Mouse (Mus musculus) olfactory bulb, adult 2 months (tissue): ENCODE measurements at regions not wholly inside any gene's neighbourhood (a gene's known extent, or its start where the extent isn't known, plus 50 kb on each side); places are given as distances from the start of the nearest gene placed in this dataset.

Source experiments
- CTCF ChIP-seq: fragments of 200-500 bp; IDR thresholded peaks from 2 replicates; pipeline ENCODE4 v1.5.1; 2012; ENCODE audit warnings: low read depth, mild to moderate bottlenecking, low read length, moderate library complexity; ENCODE audit not compliant: insufficient read depth
- POLR2A ChIP-seq: fragments of 200-500 bp; IDR thresholded peaks from 2 replicates; pipeline ENCODE4 v1.6.1; 2012; ENCODE audit warnings: mild to moderate bottlenecking, low read depth, low read length, moderate library complexity; ENCODE audit not compliant: insufficient read depth

DNA sequence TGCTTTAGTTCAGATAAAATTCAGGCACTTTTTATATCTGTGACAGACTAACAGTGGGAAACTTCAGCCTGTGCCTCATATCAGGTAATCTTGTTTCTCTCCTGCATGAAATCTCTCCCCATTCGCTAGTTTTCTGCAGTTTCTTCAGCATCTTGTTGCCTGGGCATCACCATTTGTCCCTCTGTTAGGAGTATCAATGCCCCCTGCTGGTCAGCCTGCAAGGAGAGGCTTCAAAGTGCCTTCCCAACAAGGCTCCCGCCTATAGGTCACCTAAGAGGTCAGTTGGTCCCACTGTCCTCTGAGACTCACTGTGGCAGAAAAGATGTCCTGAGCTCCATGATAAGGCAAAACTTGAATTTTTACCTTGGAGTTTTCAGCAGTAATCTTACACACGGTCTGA is 209.8 kb upstream of the Usp25 start:
- no peak for TF ChIP-seq CTCF
- no peak for TF ChIP-seq POLR2A
